Mouse (Mus musculus) lung, embryonic 14.5 days (tissue): ENCODE measurements around the gene Cttnbp2. TPM values are rescaled to one million over a fixed set of nuclear protein-coding genes. Genes with fewer than 3 reads are reported as not detected.
A peak's percentile ranks its signal among the peaks of the same experiment; 100 is the strongest.

Experiments used
- ATAC-seq: fragments of 200-750 bp; cut with Nextera tagmentation; 2 replicates; pipeline ENCODE4 v1.8.0; 2017; ENCODE audit warnings: mild to moderate bottlenecking, moderate TSS enrichment, moderate library complexity; ENCODE audit not compliant: insufficient read depth
- DNase-seq: peaks from one replicate; pipeline ENCODE4 v3.0.0-alpha.2; 2015
- H3K27ac ChIP-seq: fragments of 300-500 bp; sonication (generic); 2 replicates; pipeline ENCODE4 v1.5.1; 2014; ENCODE audit warnings: low read depth, mild to moderate bottlenecking, moderate library complexity
- H3K27me3 ChIP-seq: fragments of 300-500 bp; sonication (generic); 2 replicates; pipeline ENCODE4 v1.6.1; 2014; ENCODE audit warnings: low read length, control low read depth; ENCODE audit not compliant: insufficient read depth
- H3K36me3 ChIP-seq: fragments of 300-500 bp; sonication (generic); 2 replicates; pipeline ENCODE4 v1.6.1; 2014; ENCODE audit warnings: control low read depth; ENCODE audit not compliant: insufficient read depth
- H3K4me1 ChIP-seq: fragments of 300-500 bp; sonication (generic); 2 replicates; pipeline ENCODE4 v1.6.1; 2014; ENCODE audit warnings: antibody characterized with exemption, control low read depth; ENCODE audit not compliant: insufficient read depth
- H3K4me2 ChIP-seq: fragments of 300-500 bp; sonication (generic); 2 replicates; pipeline ENCODE4 v1.6.1; 2014; ENCODE audit warnings: mild to moderate bottlenecking
- H3K4me3 ChIP-seq: fragments of 300-500 bp; sonication (generic); 2 replicates; pipeline ENCODE4 v1.5.1; 2014; ENCODE audit warnings: low read depth, low read length
- H3K9ac ChIP-seq: fragments of 300-500 bp; sonication (generic); 2 replicates; pipeline ENCODE4 v1.6.1; 2014
- H3K9me3 ChIP-seq: fragments of 300-500 bp; sonication (generic); 2 replicates; pipeline ENCODE4 v1.6.1; 2016; ENCODE audit warnings: low read depth, low read length, control low read depth
- CTCF ChIP-seq: IDR thresholded peaks from 2 replicates; pipeline ENCODE4 v1.5.1; 2016; ENCODE audit warnings: antibody characterized with exemption, low read depth
- WGBS: fragments of 180-500 bp; shearing (Covaris S2); extraction: QIAGEN DNeasy Blood & Tissue Kit; methylation state at CpG from one replicate; pipeline ENCODE4 v1.1.7; 2014; 5-methylcytosine and 5-hydroxymethylcytosine counted together
- polyA plus RNA-seq: library from polyadenylated mRNA; unstranded; fragments of >200 nt; fragmentation: Nextera tagmentation; extraction: Ambion mirVana; gene quantifications from 2 replicates; pipeline ENCODE4 v1.2.1, GENCODE M21; 2014

Gene Cttnbp2
- polyA plus RNA-seq, 1 experiment from 2014 or later, result 19.4 TPM

- ATAC-seq (no peak), DNase-seq (peak; percentile 19)
- no peak for TF ChIP-seq CTCF
- WGBS, result 62% methylated on average over 3 of the region's 3 CpGs
- H3K9me3 ChIP-seq, result no peaks in the 10 kb centered on the region
- no peak overlapping the region for H3K9ac ChIP-seq
- no peak overlapping the region for H3K4me2 ChIP-seq
- no peaks in the 10 kb centered on the region for H3K36me3 ChIP-seq
- no peaks in the 10 kb centered on the region for H3K4me1 ChIP-seq
- H3K4me3 ChIP-seq, result no peak overlapping the region
- H3K27ac ChIP-seq, result no peak overlapping the region
- H3K27me3 ChIP-seq, result no peaks in the 10 kb centered on the region
These were observed 68.3 kb downstream of the Cttnbp2 start for GRCm38 (mm10) chr6:18446359-18446758.

GRCm38 (mm10) chr6:18445747-18446146 is 68.9 kb downstream of the Cttnbp2 start:
- H3K27ac ChIP-seq, result no peak overlapping the region
- H3K36me3 ChIP-seq, result no peaks in the 10 kb centered on the region
- ATAC-seq, result no peak
- H3K9ac ChIP-seq, result no peak overlapping the region
- TF ChIP-seq CTCF, result no peak
- no peak for DNase-seq
- H3K4me2 ChIP-seq, result no peak overlapping the region
- no peak overlapping the region for H3K4me3 ChIP-seq
- 51% methylated on average over 4 of the region's 4 CpGs for WGBS
- H3K27me3 ChIP-seq, result no peaks in the 10 kb centered on the region
- no peaks in the 10 kb centered on the region for H3K9me3 ChIP-seq
- H3K4me1 ChIP-seq, result no peaks in the 10 kb centered on the region

- Histone ChIP-seq H3K4me3 (no peak overlapping the region), H3K9me3 (no peaks in the 10 kb centered on the region), H3K9ac (no peak overlapping the region), H3K4me1 (no peaks in the 10 kb centered on the region), H3K27me3 (no peaks in the 10 kb centered on the region), H3K27ac (no peak overlapping the region), H3K36me3 (no peaks in the 10 kb centered on the region), H3K4me2 (no peak overlapping the region)
- ATAC-seq, result no peak
- no peak for TF ChIP-seq CTCF
- DNase-seq, result no peak
- WGBS, result 82% methylated on average over 3 of the region's 3 CpGs
These were observed 72.3 kb downstream of the Cttnbp2 start for GRCm38 (mm10) chr6:18442303-18442702.

- Histone ChIP-seq H3K4me1 (no peaks in the 10 kb centered on the region), H3K9me3 (no peaks in the 10 kb centered on the region), H3K27me3 (no peaks in the 10 kb centered on the region), H3K4me3 (no peak overlapping the region), H3K9ac (no peak overlapping the region), H3K36me3 (no peaks in the 10 kb centered on the region), H3K27ac (no peak overlapping the region), H3K4me2 (no peak overlapping the region)
- TF ChIP-seq CTCF, result no peak
- ATAC-seq (peak; percentile 80; the same call in 1 of the 2 replicates), DNase-seq (peak; percentile 56)
- WGBS, result 37% methylated on average over 4 of the region's 4 CpGs
These were observed 73.6 kb downstream of the Cttnbp2 start for GRCm38 (mm10) chr6:18440918-18441532.

GRCm38 (mm10) chr6:18436127-18436812 is 78.4 kb downstream of the Cttnbp2 start:
- no peaks in the 10 kb centered on the region for H3K27me3 ChIP-seq
- H3K36me3 ChIP-seq, result peaks cover 6% of the 10 kb centered on the region; the same call in 1 of the 2 replicates
- no peak overlapping the region for H3K4me3 ChIP-seq
- no peak overlapping the region for H3K27ac ChIP-seq
- WGBS, result 61% methylated on average over 4 of the region's 4 CpGs
- no peak for DNase-seq
- no peak overlapping the region for H3K4me2 ChIP-seq
- no peak for TF ChIP-seq CTCF
- H3K4me1 ChIP-seq, result no peaks in the 10 kb centered on the region
- no peaks in the 10 kb centered on the region for H3K9me3 ChIP-seq
- no peak for ATAC-seq
- H3K9ac ChIP-seq, result no peak overlapping the region

- 88% methylated on average over 16 of the region's 16 CpGs for WGBS
- H3K9ac ChIP-seq, result no peak overlapping the region
- H3K36me3 ChIP-seq, result peaks cover 6% of the 10 kb centered on the region; the same call in 1 of the 2 replicates
- no peaks in the 10 kb centered on the region for H3K4me1 ChIP-seq
- no peak for ATAC-seq
- H3K27me3 ChIP-seq, result no peaks in the 10 kb centered on the region
- TF ChIP-seq CTCF, result no peak
- no peak overlapping the region for H3K4me2 ChIP-seq
- no peaks in the 10 kb centered on the region for H3K9me3 ChIP-seq
- H3K4me3 ChIP-seq, result no peak overlapping the region
- no peak for DNase-seq
- no peak overlapping the region for H3K27ac ChIP-seq
These were observed 79.7 kb downstream of the Cttnbp2 start for GRCm38 (mm10) chr6:18434828-18435531.

- H3K9me3 ChIP-seq, result no peaks in the 10 kb centered on the region
- H3K4me1 ChIP-seq, result no peaks in the 10 kb centered on the region
- H3K36me3 ChIP-seq, result peaks cover 6% of the 10 kb centered on the region; the same call in 1 of the 2 replicates
- ATAC-seq (no peak), DNase-seq (no peak)
- H3K9ac ChIP-seq, result no peak overlapping the region
- no peak overlapping the region for H3K4me2 ChIP-seq
- 84% methylated on average over 8 of the region's 8 CpGs for WGBS
- H3K27ac ChIP-seq, result no peak overlapping the region
- no peak overlapping the region for H3K4me3 ChIP-seq
- TF ChIP-seq CTCF, result no peak
- no peaks in the 10 kb centered on the region for H3K27me3 ChIP-seq
These were observed 80.3 kb downstream of the Cttnbp2 start for GRCm38 (mm10) chr6:18434355-18434754.
